In the genomic region with DNA sequence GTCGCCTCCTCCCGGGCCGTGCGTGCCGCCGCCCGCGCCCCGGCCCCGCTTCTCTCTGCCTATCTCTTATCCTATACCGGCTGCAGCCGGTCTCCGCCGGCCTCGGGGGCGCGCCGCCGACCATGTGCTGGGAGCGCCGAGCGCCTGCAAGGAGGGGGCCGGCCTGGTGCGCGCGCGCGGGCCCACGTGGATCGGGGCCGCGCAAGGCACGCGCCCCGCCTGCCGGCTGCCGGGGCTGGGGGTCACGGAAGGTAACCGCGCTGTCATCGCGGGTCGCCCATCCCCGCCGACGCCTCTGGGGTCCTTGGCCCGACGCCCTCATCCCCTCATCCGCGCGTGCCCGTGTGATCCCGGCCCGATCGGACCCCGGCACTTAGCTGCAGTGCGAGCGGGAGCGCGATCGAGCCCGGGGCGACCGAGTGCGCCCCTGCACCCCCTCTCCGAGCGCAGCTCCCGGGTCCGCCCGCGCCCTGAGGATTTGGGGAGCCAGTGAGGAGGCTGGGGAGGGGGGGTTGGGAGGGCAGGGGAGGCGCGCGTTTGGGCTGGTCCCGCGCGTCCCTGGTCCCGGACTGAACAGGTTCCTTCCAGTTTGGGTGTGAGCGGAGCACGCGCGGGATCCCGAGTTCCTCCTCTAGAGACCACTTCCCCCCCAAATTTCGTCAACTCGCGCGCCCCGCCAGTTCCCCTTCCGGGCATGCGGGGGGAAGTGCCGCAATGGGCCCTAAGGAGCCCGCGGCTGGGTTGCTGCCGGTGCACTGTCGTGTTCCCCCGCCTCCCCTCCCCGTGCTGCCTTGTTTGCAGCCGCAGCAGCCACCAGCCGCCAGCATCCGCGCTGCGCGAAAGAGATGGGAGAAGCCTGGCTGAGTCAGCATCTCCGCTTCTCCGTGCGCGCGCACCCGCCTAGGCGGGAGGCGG, we compare ENCODE assay signal across 8 mouse cellular contexts. TPM values are rescaled to one million over a fixed set of nuclear protein-coding genes. Genes with fewer than 3 reads are reported as not detected.
A peak's percentile ranks its signal among the peaks of the same experiment; 100 is the strongest.
DNase-seq lines count a peak whose midpoint lies in the region; ATAC-seq and TF ChIP-seq lines count a peak whose summit lies in the region.

A gene (plus strand): TSS at position 204 of the 915 bp plus-strand sequence.
A gene (minus strand): TSS at position 428 of the 915 bp plus-strand sequence.

- TF ChIP-seq CTCF in C2C12 (IDR thresholded peaks at IDR 0.05; ENCODE audit: control insufficient read depth, insufficient read depth, insufficient read length): no peak
- no peak for TF ChIP-seq CTCF in embryonic fibroblast, embryonic 13.5 days (IDR thresholded peaks at IDR 0.05; ENCODE audit: borderline replicate concordance, insufficient read depth, low read length)
- no peak for TF ChIP-seq CTCF in liver, adult 2 months (IDR thresholded peaks at IDR 0.05; ENCODE audit: low read depth, low read length)

- no peaks in the 10 kb centered on the region for H3K79me3 ChIP-seq in C2C12 (ENCODE audit: low read depth)

- no peaks in the 10 kb centered on the region for H3K4me1 ChIP-seq in embryonic fibroblast, embryonic 13.5 days (ENCODE audit: control insufficient read depth, insufficient read depth, low read length)
- H3K4me1 ChIP-seq in heart, embryonic 11.5 days (ENCODE audit: control insufficient read depth, insufficient read depth, low read length): peaks cover 12% of the 10 kb centered on the region
- H3K4me1 ChIP-seq in kidney, embryonic 16.5 days (ENCODE audit: insufficient read depth, low read length): peaks cover 26% of the 10 kb centered on the region
- peaks cover 10% of the 10 kb centered on the region; the same call in 1 of the 2 replicates for H3K4me1 ChIP-seq in liver, adult 2 months (ENCODE audit: control insufficient read depth, insufficient read depth, low read length)

- peak within 1 kb of the TSS; percentile 34 for H3K4me3 ChIP-seq in C2C12 (ENCODE audit: insufficient read depth, poor library complexity, severe bottlenecking)
- peak within 1 kb of the TSS; percentile 48 for H3K4me3 ChIP-seq in embryonic fibroblast, embryonic 13.5 days (ENCODE audit: insufficient read depth, low read length)
- H3K4me3 ChIP-seq in heart, embryonic 11.5 days (ENCODE audit: low read depth, low read length): peak within 1 kb of the TSS; percentile 82
- peak within 1 kb of the TSS; percentile 75 for H3K4me3 ChIP-seq in kidney, embryonic 16.5 days (ENCODE audit: low read length)
- peak within 1 kb of the TSS; percentile 96 for H3K4me3 ChIP-seq in liver, adult 2 months (ENCODE audit: insufficient read depth, low read depth, low read length)

- DNase-seq in brain, adult 2 months (ENCODE audit: low read depth, low spot score): peak; percentile 95
- DNase-seq in liver, adult 2 months (ENCODE audit: extremely low read depth, low read depth, low spot score): no peak
- DNase-seq in spleen, postnatal 36 days (ENCODE audit: low spot score in 2 of 2): peak; percentile 91 to 92

- peak within 1 kb of the TSS; percentile 86 for H3K4me2 ChIP-seq in heart, embryonic 11.5 days
- peak within 1 kb of the TSS; percentile 95 for H3K4me2 ChIP-seq in kidney, embryonic 16.5 days (replicated peaks; ENCODE audit: low read depth, low read length)

- H3K79me2 ChIP-seq in C2C12 (ENCODE audit: control insufficient read depth, insufficient read depth): no peaks in the 10 kb centered on the region
- peaks cover 8% of the 10 kb centered on the region; the same call in 1 of the 2 replicates for H3K79me2 ChIP-seq in liver, adult 2 months (ENCODE audit: control insufficient read depth, insufficient read depth, low read length)

- H3K36me3 ChIP-seq in C2C12 (ENCODE audit: control insufficient read depth, insufficient read depth): no peaks in the 10 kb centered on the region
- no peaks in the 10 kb centered on the region for H3K36me3 ChIP-seq in heart, embryonic 11.5 days (ENCODE audit: control insufficient read depth, insufficient read depth, low read length)
- no peaks in the 10 kb centered on the region for H3K36me3 ChIP-seq in kidney, embryonic 16.5 days (ENCODE audit: insufficient read depth, low read length)
- H3K36me3 ChIP-seq in liver, adult 2 months (ENCODE audit: control insufficient read depth, insufficient read depth, low read length): no peaks in the 10 kb centered on the region

- H3ac ChIP-seq in C2C12 (ENCODE audit: control insufficient read depth, insufficient read length, low read depth): peak within 1 kb of the TSS; percentile 63

- no peaks in the 10 kb centered on the region for H3K27me3 ChIP-seq in C2C12 (ENCODE audit: control insufficient read depth, insufficient read depth, insufficient read length)
- H3K27me3 ChIP-seq in heart, embryonic 11.5 days (ENCODE audit: control insufficient read depth, insufficient read depth, low read length): no peaks in the 10 kb centered on the region
- H3K27me3 ChIP-seq in kidney, embryonic 16.5 days (ENCODE audit: insufficient read depth, low read length): no peaks in the 10 kb centered on the region
- H3K27me3 ChIP-seq in liver, adult 2 months (ENCODE audit: control insufficient read depth, insufficient read depth, low read length): no peaks in the 10 kb centered on the region

- peak; percentile 90 for ATAC-seq in heart, embryonic 11.5 days (replicated peaks; ENCODE audit: insufficient number of reproducible peaks, low FRiP score, low TSS enrichment)
- peak; percentile 85 for ATAC-seq in kidney, embryonic 16.5 days (ENCODE audit: low FRiP score, low TSS enrichment)
- peak; percentile 81 for ATAC-seq in monocyte, adult 5-6 weeks (replicated peaks; ENCODE audit: insufficient number of reproducible peaks, low FRiP score, low TSS enrichment, poor library complexity, severe bottlenecking)

- no peaks in the 10 kb centered on the region for H3K9me3 ChIP-seq in heart, embryonic 11.5 days (replicated peaks; ENCODE audit: control insufficient read depth, low read length)
- no peaks in the 10 kb centered on the region for H3K9me3 ChIP-seq in kidney, embryonic 16.5 days (ENCODE audit: low read length)

- no peak within 1 kb of the TSS for H3K27ac ChIP-seq in embryonic fibroblast, embryonic 13.5 days (ENCODE audit: insufficient read depth, low read length)
- peak within 1 kb of the TSS; percentile 96 for H3K27ac ChIP-seq in heart, embryonic 11.5 days (ENCODE audit: low read depth, low read length)
- H3K27ac ChIP-seq in kidney, embryonic 16.5 days (ENCODE audit: low read length): peak within 1 kb of the TSS; percentile 85
- H3K27ac ChIP-seq in liver, adult 2 months (replicated peaks; ENCODE audit: insufficient read depth, low read depth, low read length): peak within 1 kb of the TSS; percentile 77

- H3K9ac ChIP-seq in heart, embryonic 11.5 days (ENCODE audit: low read depth, low read length): peak within 1 kb of the TSS; percentile 94
- peak within 1 kb of the TSS; percentile 91 for H3K9ac ChIP-seq in kidney, embryonic 16.5 days (replicated peaks; ENCODE audit: low read length)
- H3K9ac ChIP-seq in liver, adult 2 months (ENCODE audit: low read depth, low read length): peak within 1 kb of the TSS; percentile 96

- TF ChIP-seq POLR2A in embryonic fibroblast, embryonic 13.5 days (IDR thresholded peaks at IDR 0.05; ENCODE audit: low read depth, low read length): 0 out of 2 replicates have a peak, but pooled peaks have one; percentile 22
- no peak for TF ChIP-seq POLR2A in liver, adult 2 months (IDR thresholded peaks at IDR 0.05; ENCODE audit: extremely low read depth, insufficient read depth, low read length)

- WGBS in heart, embryonic 11.5 days (ENCODE audit: insufficient replicate concordance): under 1% methylated on average over 91 of the region's 111 CpGs
- under 1% methylated on average over 86 of the region's 111 CpGs for WGBS in kidney, embryonic 16.5 days
- under 1% methylated on average over 106 of the region's 111 CpGs for WGBS in liver, adult 2 months

TF ChIP-seq in C2C12, 6 proteins besides CTCF, POLR2A, EP300 and RAD21:
- TF ChIP-seq MAX (IDR thresholded peaks at IDR 0.05) (peak; percentile 22), USF1 (IDR thresholded peaks at IDR 0.05; ENCODE audit: low read depth) (no peak)

RNA-seq across cellular contexts. Expression of the first gene that starts in this region (rescaled TPM):
- 0.51 TPM for polyA plus RNA-seq in C2C12 (2012; fragmentation: generic; extraction: Trizol)
- 2.7 and 3.9 TPM in 2 replicates for polyA plus RNA-seq in embryonic fibroblast, embryonic 13.5 days (2011; ENCODE audit: insufficient read length, low read depth, missing spikeins)
- polyA plus RNA-seq in heart, embryonic 11.5 days (2014; fragmentation: Nextera tagmentation; extraction: Ambion mirVana): 4.2 and 5.1 TPM in 2 replicates
- 5.3 and 6.5 TPM in 2 replicates for polyA plus RNA-seq in kidney, embryonic 16.5 days (2015; fragmentation: Nextera tagmentation; extraction: Ambion mirVana)
- total RNA-seq in liver, adult 2 months (2014; rRNA removed): 8.1 and 9.9 TPM in 2 replicates
- 8.5 and 9.1 TPM in 2 replicates for polyA plus RNA-seq in liver, adult 2 months (2012; rRNA removed)
- total RNA-seq in monocyte, adult 5-6 weeks (2017): 0.96 to 2.5 TPM (median 1.1 TPM) in 3 replicates

RNA-seq across cellular contexts. Expression of the second gene that starts in this region (rescaled TPM):
- polyA plus RNA-seq in C2C12 (2012; fragmentation: generic; extraction: Trizol): 1.2 TPM
- 1.0 and 3.0 TPM in 2 replicates for polyA plus RNA-seq in embryonic fibroblast, embryonic 13.5 days (2011; ENCODE audit: insufficient read length, low read depth, missing spikeins)
- 10.2 and 12.7 TPM in 2 replicates for polyA plus RNA-seq in heart, embryonic 11.5 days (2014; fragmentation: Nextera tagmentation; extraction: Ambion mirVana)
- 8.4 and 8.7 TPM in 2 replicates for polyA plus RNA-seq in kidney, embryonic 16.5 days (2015; fragmentation: Nextera tagmentation; extraction: Ambion mirVana)
- total RNA-seq in liver, adult 2 months (2014; rRNA removed): 1.4 and 1.5 TPM in 2 replicates
- 1.9 and 2.2 TPM in 2 replicates for polyA plus RNA-seq in liver, adult 2 months (2012; rRNA removed)
- total RNA-seq in monocyte, adult 5-6 weeks (2017): 9.1 to 20.3 TPM (median 11.3 TPM) in 3 replicates

Comparison
In these comparisons a context has a peak if more than half of its experiments do, and no peak if none do; other contexts are left out.
1. H3K4me3 ChIP-seq: peak in every context shown above with its lines; median percentile 96 in liver, adult 2 months; 82 in heart, embryonic 11.5 days; 75 in kidney, embryonic 16.5 days; 48 in embryonic fibroblast, embryonic 13.5 days; 34 in C2C12.